Mouse (Mus musculus) T-helper 2 cell (primary cell): ENCODE data around the gene Psma2.

ENCODE experiments used
- in situ Hi-C: fragments of 300-600 bp; cut with MboI, MseI; formaldehyde crosslinking; loops from one replicate; pipeline ENCODE4 v1.15.1; 2025; ENCODE audit warnings: high pct_unique_total_duplicates

Gene Psma2

GRCm38 (mm10) chr13:14612926-14613529 lies at the start of gene Psma2, which contains the start of gene Mrpl32:
Gene Psma2, plus strand, starts transcription at chr13:14613240.
Gene Mrpl32, minus strand, starts transcription at chr13:14613165.
- in situ Hi-C loops: loop anchor here (25.0 kb wide), 2 partner anchors 551 to 1026 kb away; partner anchors contain the start of genes Arid4b, Ggps1 and Lyst

GRCm38 (mm10) chr13:14574128-14574527 lies 38.9 kb upstream of the Psma2 start:
- in situ Hi-C loops: no loop called here

GRCm38 (mm10) chr13:14580392-14580791 lies 32.6 kb upstream of the Psma2 start:
- in situ Hi-C loops: no loop called here

- in situ Hi-C loops: loop anchor here (25.0 kb wide), 2 partner anchors 540 to 1015 kb away; partner anchors contain the start of genes Arid4b, Ggps1 and Lyst
Measured at GRCm38 (mm10) chr13:14602744-14603143, 10.3 kb upstream of the Psma2 start.

DNA sequence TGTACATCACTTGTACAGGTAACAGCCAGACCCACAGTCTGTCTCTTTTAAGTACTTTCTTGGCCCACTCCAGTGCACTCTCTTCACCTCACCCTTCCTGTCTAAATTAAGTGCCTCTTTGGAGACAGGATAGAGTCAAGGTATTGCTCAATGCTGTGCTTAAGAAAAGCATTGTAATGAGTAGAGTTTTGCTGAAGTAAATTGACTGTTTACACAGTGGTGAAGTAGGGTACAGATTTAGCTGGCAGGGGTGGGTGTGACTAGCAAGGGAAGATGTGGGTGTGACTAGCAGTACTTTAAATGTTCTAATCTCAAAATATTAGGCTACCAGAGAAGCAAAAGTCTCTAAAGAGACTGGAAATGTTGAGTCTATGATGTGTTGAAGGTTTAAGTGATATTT lies 5.4 kb upstream of the Psma2 start:
- in situ Hi-C loops: loop anchor here (25.0 kb wide), 2 partner anchors 545 to 1020 kb away; partner anchors contain the start of genes Arid4b, Ggps1 and Lyst

DNA sequence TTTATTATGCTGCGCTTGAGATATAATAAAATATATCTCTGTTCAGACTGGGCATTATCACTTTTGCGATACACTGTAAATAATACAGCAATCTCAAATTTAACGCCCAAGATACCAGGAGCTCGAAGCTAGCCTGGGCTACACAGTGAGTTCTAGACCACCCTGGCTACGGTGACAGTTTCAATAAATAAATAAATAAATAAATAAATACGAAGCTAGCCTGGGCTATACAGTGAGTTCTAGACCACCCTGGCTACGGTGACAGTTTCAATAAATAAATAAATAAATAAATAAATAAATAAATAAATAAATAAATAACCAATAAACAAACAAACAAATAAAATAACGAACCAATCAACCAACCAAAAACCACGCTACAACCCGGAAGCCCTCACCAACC lies 577 bp upstream of the Psma2 start:
- in situ Hi-C loops: loop anchor here (25.0 kb wide), 2 partner anchors 550 to 1025 kb away; partner anchors contain the start of genes Arid4b, Ggps1 and Lyst

- in situ Hi-C loops: loop anchor here (25.0 kb wide), 2 partner anchors 551 to 1026 kb away; partner anchors contain the start of genes Arid4b, Ggps1 and Lyst
Measured at GRCm38 (mm10) chr13:14613553-14613952, 513 bp downstream of the Psma2 start.

DNA sequence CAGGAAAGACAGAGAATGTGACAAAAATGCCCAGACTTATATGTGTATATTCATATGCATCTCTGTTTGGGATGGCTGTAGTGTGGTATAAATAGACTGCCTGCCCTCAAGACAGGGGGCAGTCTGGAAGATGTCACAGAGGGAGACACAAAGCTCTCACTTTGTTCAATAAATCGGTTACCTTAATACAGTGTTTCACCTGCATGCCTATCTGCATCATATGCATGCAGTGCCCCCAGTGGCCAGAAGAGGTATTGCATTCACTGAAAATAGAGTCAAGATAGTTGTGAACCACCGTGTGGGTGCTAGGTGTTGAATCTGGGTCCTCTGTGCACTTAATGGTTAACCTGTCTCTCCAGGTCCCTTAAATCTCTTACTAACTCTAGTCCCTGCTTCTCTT lies 5.7 kb downstream of the Psma2 start:
- in situ Hi-C loops: loop anchor here (25.0 kb wide), 2 partner anchors 556 to 1031 kb away; partner anchors contain the start of genes Arid4b, Ggps1 and Lyst

- in situ Hi-C loops: no loop called here
Measured at GRCm38 (mm10) chr13:14629726-14630641, 16.9 kb downstream of the Psma2 start, which contains the start of gene AW209491. Gene AW209491, plus strand, starts transcription at chr13:14630154.

GRCm38 (mm10) chr13:14639998-14640397 lies 27.0 kb downstream of the Psma2 start:
- in situ Hi-C loops: no loop called here

- in situ Hi-C loops: loop anchor here (5.0 kb wide), 1 partner anchor 1108 kb away; no protein-coding TSS in a partner anchor
Measured at GRCm38 (mm10) chr13:14649301-14649700, 36.3 kb downstream of the Psma2 start.

GRCm38 (mm10) chr13:14667107-14667506 lies 54.1 kb downstream of the Psma2 start:
- in situ Hi-C loops: no loop called here

- in situ Hi-C loops: no loop called here
Measured at GRCm38 (mm10) chr13:14670342-14670741, 57.3 kb downstream of the Psma2 start.

- in situ Hi-C loops: no loop called here
Measured at GRCm38 (mm10) chr13:14688955-14689354, 75.9 kb downstream of the Psma2 start.

DNA sequence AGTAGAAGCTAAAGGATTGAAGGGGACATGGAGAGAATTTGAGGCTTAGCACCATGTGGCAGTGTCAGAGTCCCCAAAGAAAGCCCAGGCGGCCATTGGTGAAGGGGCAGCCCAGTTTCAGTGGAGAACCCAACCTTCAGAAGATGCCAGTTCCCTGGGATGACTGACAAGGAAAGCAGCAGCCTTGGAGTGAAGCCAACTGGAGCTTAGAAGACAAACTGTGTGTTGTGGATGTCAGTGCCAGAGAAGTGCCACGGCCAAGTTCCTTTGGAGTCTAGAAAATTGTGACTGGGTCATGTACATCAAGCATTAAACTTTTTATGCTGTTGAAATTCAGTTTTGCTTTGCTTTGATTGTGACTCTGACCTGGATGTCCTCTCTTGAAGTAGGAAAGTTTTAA lies 103.8 kb downstream of the Psma2 start:
- in situ Hi-C loops: no loop called here

- in situ Hi-C loops: no loop called here
Measured at GRCm38 (mm10) chr13:14717755-14718154, 104.7 kb downstream of the Psma2 start.
